Comparison of ENCODE assay signal across 9 mouse cellular contexts in the genomic region with DNA sequence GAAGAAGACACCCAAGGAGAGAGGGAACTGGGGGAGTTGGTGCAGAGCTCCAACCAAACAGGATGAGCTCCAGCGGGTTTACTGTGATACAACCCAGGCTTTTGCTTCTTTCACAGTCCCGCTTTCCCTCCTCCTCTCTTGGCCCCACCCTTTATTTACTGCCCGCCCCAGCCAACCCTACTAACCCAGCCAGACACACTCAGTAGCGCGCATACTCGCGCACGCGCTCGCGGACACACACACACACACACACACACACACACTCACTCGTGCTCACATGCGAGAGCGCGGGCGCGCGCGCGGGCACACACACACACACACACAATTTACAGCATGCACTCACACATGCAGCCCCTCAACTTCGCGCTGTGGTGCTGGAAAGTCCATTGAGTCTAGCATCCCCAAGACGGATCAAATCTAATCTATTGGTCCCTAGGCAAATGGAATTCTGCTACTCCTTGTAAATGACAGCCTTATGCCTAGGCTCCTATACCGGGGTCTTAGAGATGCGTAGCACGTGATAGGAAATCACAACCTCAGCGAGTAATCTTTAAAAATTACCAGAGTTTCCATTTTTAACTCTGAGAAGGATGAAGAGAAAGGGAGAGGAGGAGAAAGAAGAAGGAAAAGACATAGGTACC. TPM values are rescaled to one million over a fixed set of nuclear protein-coding genes. Genes with fewer than 3 reads are reported as not detected.
DNase-seq lines count a peak whose midpoint lies in the region; ATAC-seq and TF ChIP-seq lines count a peak whose summit lies in the region.
"Had no signal": no experiment of that assay in that cellular context is flagged by ENCODE, and none has a peak within 500 bp of the region (broad histone marks: within the 10 kb centered on the region; RNA-seq: fewer than 3 reads in every experiment).

A gene (minus strand): TSS at position 134 of the 641 bp plus-strand sequence.

- H3K4me1 ChIP-seq in heart, postnatal 0 days (ENCODE audit: control insufficient read depth, insufficient read depth) = 0 out of 2 replicates have a peak, but pooled peaks cover 3% of the 10 kb centered on the region
- peaks cover 19% of the 10 kb centered on the region for H3K4me1 ChIP-seq in forebrain, embryonic 15.5 days
- peaks cover 3% of the 10 kb centered on the region for H3K4me1 ChIP-seq in midbrain, embryonic 16.5 days (ENCODE audit: control insufficient read depth, insufficient read depth, low read length)
- H3K4me1 ChIP-seq: megakaryocyte, embryonic 14.5 days had no signal

- TF ChIP-seq EP300 in heart, postnatal 0 days (IDR thresholded peaks at IDR 0.05; ENCODE audit: low read depth) = no peak

- under 1% methylated on average over 27 of the region's 27 CpGs for WGBS in heart, postnatal 0 days
- under 1% methylated on average over 27 of the region's 27 CpGs for WGBS in forebrain, embryonic 15.5 days
- WGBS in midbrain, embryonic 16.5 days = 1% methylated on average over 26 of the region's 27 CpGs

- peaks cover 28% of the 10 kb centered on the region for H3K27me3 ChIP-seq in heart, postnatal 0 days (ENCODE audit: control insufficient read depth, insufficient read depth, low read length)
- H3K27me3 ChIP-seq in forebrain, embryonic 15.5 days = peaks cover 5% of the 10 kb centered on the region; the same call in 1 of the 2 replicates
- no peaks in the 10 kb centered on the region; the same call in 1 of the 2 replicates for H3K27me3 ChIP-seq in midbrain, embryonic 16.5 days (ENCODE audit: control insufficient read depth, insufficient read depth, low read depth, low read length)

- no peaks in the 10 kb centered on the region for H3K9me3 ChIP-seq in heart, postnatal 0 days (replicated peaks; ENCODE audit: control insufficient read depth, low read length)
- no peaks in the 10 kb centered on the region for H3K9me3 ChIP-seq in forebrain, embryonic 15.5 days
- H3K9me3 ChIP-seq in midbrain, embryonic 16.5 days (replicated peaks; ENCODE audit: control insufficient read depth, low read length, poor library complexity, severe bottlenecking) = no peaks in the 10 kb centered on the region

- no peaks in the 10 kb centered on the region for H3K36me3 ChIP-seq in heart, postnatal 0 days (replicated peaks; ENCODE audit: control insufficient read depth, insufficient read depth, low read length)
- no peaks in the 10 kb centered on the region for H3K36me3 ChIP-seq in forebrain, embryonic 15.5 days
- no peaks in the 10 kb centered on the region for H3K36me3 ChIP-seq in midbrain, embryonic 16.5 days (ENCODE audit: control insufficient read depth, insufficient read depth, low read length)

- no peak for TF ChIP-seq CTCF in heart, postnatal 0 days (IDR thresholded peaks at IDR 0.05; ENCODE audit: low read depth)

- H3K27ac ChIP-seq in heart, postnatal 0 days (ENCODE audit: low read depth) = no peak within 1 kb of the TSS
- peak within 1 kb of the TSS; percentile 1; the same call in 1 of the 2 replicates for H3K27ac ChIP-seq in forebrain, embryonic 15.5 days (replicated peaks)
- peak within 1 kb of the TSS; percentile 78 for H3K27ac ChIP-seq in midbrain, embryonic 16.5 days (ENCODE audit: low read length)

- H3K4me3 ChIP-seq in heart, postnatal 0 days (ENCODE audit: low read depth, low read length) = peak within 1 kb of the TSS; percentile 37
- peak within 1 kb of the TSS; percentile 52 for H3K4me3 ChIP-seq in forebrain, embryonic 15.5 days
- H3K4me3 ChIP-seq in midbrain, embryonic 16.5 days (ENCODE audit: low read depth, low read length) = peak within 1 kb of the TSS; percentile 72
- H3K4me3 ChIP-seq: megakaryocyte, embryonic 14.5 days had no signal

- H3K4me2 ChIP-seq in heart, postnatal 0 days (ENCODE audit: low read depth, low read length) = peak within 1 kb of the TSS; percentile 64
- peak within 1 kb of the TSS; percentile 93 for H3K4me2 ChIP-seq in forebrain, embryonic 15.5 days (replicated peaks)
- peak within 1 kb of the TSS; percentile 96 for H3K4me2 ChIP-seq in midbrain, embryonic 16.5 days (ENCODE audit: low read length)

- DNase-seq in heart, postnatal 0 days (ENCODE audit: low spot score) = no peak
- no peak for DNase-seq in heart, adult 8-10 months (ENCODE audit: low spot score)
- DNase-seq in brain, embryonic 18.5 days (ENCODE audit: low read depth, low spot score) = peak; percentile 32
- DNase-seq in layer of hippocampus, postnatal 25 days (ENCODE audit: extremely low spot score in 1 of 2, low spot score in 1 of 2) = peak; percentile 15 to 32
- DNase-seq in B cell, adult 2 months = no peak

- H3K9ac ChIP-seq in heart, postnatal 0 days (replicated peaks; ENCODE audit: low read depth, low read length) = no peak within 1 kb of the TSS
- peak within 1 kb of the TSS; percentile 52 for H3K9ac ChIP-seq in forebrain, embryonic 15.5 days (replicated peaks)
- H3K9ac ChIP-seq in midbrain, embryonic 16.5 days (ENCODE audit: low read depth, low read length) = peak within 1 kb of the TSS; percentile 66

- ATAC-seq in heart, postnatal 0 days (ENCODE audit: insufficient read depth, low read depth) = no peak
- ATAC-seq in forebrain, embryonic 15.5 days (replicated peaks) = peak; percentile 88
- ATAC-seq in midbrain, embryonic 16.5 days = peak; percentile 91
- ATAC-seq in monocyte, adult 5-6 weeks (replicated peaks; ENCODE audit: insufficient number of reproducible peaks, low FRiP score, low TSS enrichment, poor library complexity, severe bottlenecking) = no peak

RNA-seq across cellular contexts. Expression of the gene that starts here (rescaled TPM):
- 0.27 TPM in 1 of 2 replicates, not detected in the other for total RNA-seq in heart, postnatal 0 days (2014; rRNA removed; ENCODE audit: low replicate concordance)
- polyA plus RNA-seq in heart, postnatal 0 days (2015; fragmentation: Nextera tagmentation; extraction: Ambion mirVana) = 0.10 and 0.12 TPM in 2 replicates
- under 1 TPM in 1 of 4 experiments, not detected in 3; 0.09 TPM for total RNA-seq in heart, adult 8-10 months (2022)
- polyA plus RNA-seq in forebrain, embryonic 15.5 days (2015; fragmentation: Nextera tagmentation; extraction: Ambion mirVana) = 12.1 and 13.5 TPM in 2 replicates
- 10 to 100 TPM; 12.9 to 16.1 TPM for total RNA-seq in layer of hippocampus, postnatal 25 days (2021)
- polyA plus RNA-seq in midbrain, embryonic 16.5 days (2015; fragmentation: Nextera tagmentation; extraction: Ambion mirVana) = 32.9 and 37.0 TPM in 2 replicates
- total RNA-seq in monocyte, adult 5-6 weeks (2017) = not detected in 3 replicates

Comparison
In these comparisons a context has a peak if more than half of its experiments do, and no peak if none do; other contexts are left out.
1. RNA of the gene that starts here (total RNA-seq): 12.9 to 16.1 TPM in layer of hippocampus, postnatal 25 days; 0.27 TPM in heart, postnatal 0 days, 0.09 TPM in heart, adult 8-10 months and not detected in monocyte, adult 5-6 weeks; every median in the first group is over 10 times any median in the second.
2. RNA of the gene that starts here (polyA plus RNA-seq): 32.9 to 37.0 TPM in midbrain, embryonic 16.5 days and 12.1 to 13.5 TPM in forebrain, embryonic 15.5 days; 0.10 to 0.12 TPM in heart, postnatal 0 days; every median in the first group is over 10 times any median in the second.
3. ATAC-seq: peak in forebrain, embryonic 15.5 days (single experiment) and midbrain, embryonic 16.5 days (single experiment); none in heart, postnatal 0 days (single experiment) and monocyte, adult 5-6 weeks (single experiment).
4. DNase-seq: peak in brain, embryonic 18.5 days (single experiment) and layer of hippocampus, postnatal 25 days (2 of 2); none in heart, postnatal 0 days (single experiment), heart, adult 8-10 months (single experiment) and B cell, adult 2 months (0 of 2).
5. Peak in every context shown above with its lines, with median percentiles within 50 percentile points of each other: H3K4me2 ChIP-seq and H3K4me3 ChIP-seq.